Comparison of ENCODE assay signal across 10 mouse cellular contexts in the genomic region with DNA sequence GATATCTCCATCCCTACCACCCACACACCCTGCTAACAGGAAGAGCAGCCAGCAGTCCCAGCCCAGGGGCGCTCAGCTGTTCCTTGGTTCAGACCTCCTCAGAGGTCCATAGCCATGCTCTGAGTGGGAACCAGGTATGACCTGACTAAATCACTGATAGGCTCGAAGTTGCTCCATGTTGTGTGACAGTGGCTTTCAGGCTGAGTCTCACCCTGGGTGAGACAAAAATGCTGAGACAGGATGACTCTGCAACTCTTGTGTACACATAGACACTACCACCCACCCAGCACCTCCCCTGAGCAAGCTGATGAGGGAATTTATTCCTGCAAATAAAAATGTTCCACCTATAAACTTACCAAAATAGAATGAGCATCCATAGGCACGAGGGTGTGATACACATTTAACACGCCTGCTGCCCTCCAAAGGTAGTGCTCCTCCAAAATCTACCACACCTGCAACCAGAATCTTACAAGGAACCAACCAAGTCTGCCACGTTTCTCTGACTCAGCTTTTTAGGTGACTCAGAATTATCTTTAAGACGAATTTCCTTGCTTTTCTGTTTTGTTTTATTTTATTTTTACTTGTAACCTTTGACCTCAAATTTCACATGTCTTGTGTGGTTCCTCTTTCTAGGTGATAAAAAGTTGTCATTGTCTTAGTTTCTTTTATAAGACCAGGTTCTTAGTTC. TPM values are rescaled to one million over a fixed set of nuclear protein-coding genes. Genes with fewer than 3 reads are reported as not detected.
DNase-seq lines count a peak whose midpoint lies in the region; ATAC-seq and TF ChIP-seq lines count a peak whose summit lies in the region.
"Had no signal": no experiment of that assay in that cellular context is flagged by ENCODE, and none has a peak within 500 bp of the region (broad histone marks: within the 10 kb centered on the region; RNA-seq: fewer than 3 reads in every experiment).

No protein-coding gene starts in this region.

- H3K9me3 ChIP-seq in intestine, embryonic 15.5 days: no peaks in the 10 kb centered on the region
- no peaks in the 10 kb centered on the region for H3K9me3 ChIP-seq in intestine, postnatal 0 days (ENCODE audit: control insufficient read depth)
- no peaks in the 10 kb centered on the region for H3K9me3 ChIP-seq in ES-E14 (ENCODE audit: control insufficient read depth, insufficient read depth, low read depth, low read length)
- H3K9me3 ChIP-seq: limb, embryonic 12.5 days had no signal

- intact Hi-C loops in heart, postnatal 10 days (cut with DNase I): no loop called here

- peak; percentile 24; the same call in 1 of the 2 replicates for ATAC-seq in intestine, embryonic 15.5 days
- no peak for ATAC-seq in intestine, postnatal 0 days
- peak; percentile 63 for ATAC-seq in common myeloid progenitor, adult 5-6 weeks (replicated peaks; ENCODE audit: low read depth, poor library complexity, severe bottlenecking)

- no peak for TF ChIP-seq CTCF in intestine, postnatal 0 days (IDR thresholded peaks at IDR 0.05; ENCODE audit: low read depth)

- H3K4me1 ChIP-seq in intestine, embryonic 15.5 days (replicated peaks): 0 out of 2 replicates have a peak, but pooled peaks cover 2% of the 10 kb centered on the region
- H3K4me1 ChIP-seq in intestine, postnatal 0 days (replicated peaks; ENCODE audit: control insufficient read depth, insufficient read depth, low read length): no peaks in the 10 kb centered on the region
- H3K4me1 ChIP-seq in ES-E14 (ENCODE audit: control insufficient read depth in 2 of 2, insufficient read depth in 2 of 2, low read length in 2 of 2, poor library complexity in 1 of 2): peaks cover 8 to 24% of the 10 kb centered on the region in 2 experiments
- H3K4me1 ChIP-seq: limb, embryonic 12.5 days had no signal

- H3K27me3 ChIP-seq in intestine, embryonic 15.5 days (replicated peaks): no peaks in the 10 kb centered on the region
- H3K27me3 ChIP-seq in intestine, postnatal 0 days (replicated peaks; ENCODE audit: control insufficient read depth, insufficient read depth, low read length): no peaks in the 10 kb centered on the region
- H3K27me3 ChIP-seq: limb, embryonic 12.5 days had no signal

- H3K27ac ChIP-seq in intestine, embryonic 15.5 days: no peak overlapping the region
- H3K27ac ChIP-seq in intestine, postnatal 0 days (ENCODE audit: low read depth, low read length): no peak overlapping the region
- peak overlapping the region; percentile 80 for H3K27ac ChIP-seq in ES-E14 (ENCODE audit: insufficient read depth, low read depth, low read length, poor library complexity, severe bottlenecking)
- H3K27ac ChIP-seq: limb, embryonic 12.5 days had no signal

- in situ Hi-C loops in ES-E14 (cut with MboI; ENCODE audit: low sequenced_read_pairs in 2 of 2, unreplicated experiment in 2 of 2): no loop called here

- H3K9ac ChIP-seq in intestine, embryonic 15.5 days: no peak overlapping the region
- H3K9ac ChIP-seq in intestine, postnatal 0 days (ENCODE audit: low read depth, low read length): no peak overlapping the region
- H3K9ac ChIP-seq in ES-E14 (ENCODE audit: insufficient read depth, low read depth, low read length, poor library complexity, severe bottlenecking): no peak overlapping the region
- H3K9ac ChIP-seq: limb, embryonic 12.5 days had no signal

- WGBS in intestine, embryonic 15.5 days: 77% methylated on average over 6 of the region's 6 CpGs
- 72% methylated on average over 6 of the region's 6 CpGs for WGBS in intestine, postnatal 0 days

- no peak overlapping the region for H3K4me2 ChIP-seq in intestine, embryonic 15.5 days (replicated peaks)
- no peak overlapping the region for H3K4me2 ChIP-seq in intestine, postnatal 0 days (replicated peaks; ENCODE audit: low read depth)
- H3K4me2 ChIP-seq: limb, embryonic 12.5 days had no signal

- no peak overlapping the region for H3K4me3 ChIP-seq in intestine, embryonic 15.5 days (replicated peaks)
- H3K4me3 ChIP-seq in intestine, postnatal 0 days (ENCODE audit: low read depth, low read length): no peak overlapping the region
- H3K4me3 ChIP-seq in ES-E14 (ENCODE audit: insufficient read depth in 1 of 2, low read depth in 1 of 2, low read length in 2 of 2, poor library complexity in 1 of 2, severe bottlenecking in 1 of 2): no peak overlapping the region
- H3K4me3 ChIP-seq: limb, embryonic 12.5 days had no signal

- DNase-seq in ES-E14 (ENCODE audit: low read depth, low spot score): peak; percentile 36
- DNase-seq in right cerebral cortex, postnatal 25 days: peak; percentile 8
- DNase-seq in T-cell, adult 2 months (ENCODE audit: low spot score): no peak
- no peak for DNase-seq in cerebellum, postnatal 25 days
- DNase-seq in heart, postnatal 10 days: no peak
- DNase-seq: thymus, postnatal 4 days had no signal

- H3K36me3 ChIP-seq in intestine, embryonic 15.5 days: no peaks in the 10 kb centered on the region
- H3K36me3 ChIP-seq in intestine, postnatal 0 days (ENCODE audit: control insufficient read depth, insufficient read depth): no peaks in the 10 kb centered on the region
- no peaks in the 10 kb centered on the region for H3K36me3 ChIP-seq in ES-E14 (ENCODE audit: control insufficient read depth, insufficient read depth, low read length, poor library complexity, severe bottlenecking)
- H3K36me3 ChIP-seq: limb, embryonic 12.5 days had no signal

TF ChIP-seq in ES-E14, 5 proteins besides CTCF, POLR2A, EP300 and RAD21:
- TF ChIP-seq MAFK (IDR thresholded peaks at IDR 0.05; ENCODE audit: insufficient read depth, low read depth, low read length): peak; percentile 93
- TF ChIP-seq ZNF384 (IDR thresholded peaks at IDR 0.05; ENCODE audit: low read depth, low read length): no peak
TF ChIP-seq in ES-E14: peak in this region for 1.

RNA-seq across cellular contexts. Expression of a gene that starts 37.1 kb away (rescaled TPM):
- 19.7 and 39.7 TPM in 2 replicates for polyA plus RNA-seq in intestine, embryonic 15.5 days (2015; fragmentation: Nextera tagmentation; extraction: Ambion mirVana)
- polyA plus RNA-seq in intestine, postnatal 0 days (2015; fragmentation: Nextera tagmentation; extraction: Ambion mirVana): 1.5 and 1.7 TPM in 2 replicates
- total RNA-seq in ES-E14 (2012; rRNA removed): 0.09 and 0.21 TPM in 2 replicates
- total RNA-seq in common myeloid progenitor, adult 5-6 weeks (2017): 0.05 TPM in 1 of 2 replicates, not detected in the other
- total RNA-seq in heart, postnatal 10 days (2021): under 1 TPM in 1 of 2 experiments, not detected in 1; 0.60 TPM

RNA-seq across cellular contexts. Expression of a gene that starts 44.6 kb away (rescaled TPM):
- 2.2 and 2.3 TPM in 2 replicates for polyA plus RNA-seq in intestine, embryonic 15.5 days (2015; fragmentation: Nextera tagmentation; extraction: Ambion mirVana)
- polyA plus RNA-seq in intestine, postnatal 0 days (2015; fragmentation: Nextera tagmentation; extraction: Ambion mirVana): 1.4 and 1.6 TPM in 2 replicates
- total RNA-seq in ES-E14 (2012; rRNA removed): 36.5 and 110 TPM in 2 replicates
- total RNA-seq in common myeloid progenitor, adult 5-6 weeks (2017): 15.0 and 17.6 TPM in 2 replicates
- total RNA-seq in heart, postnatal 10 days (2021): 1 to 10 TPM; 5.2 to 6.2 TPM

Comparison
In these comparisons a context has a peak if more than half of its experiments do, and no peak if none do; other contexts are left out.
1. DNase-seq: peak in ES-E14 (single experiment) and right cerebral cortex, postnatal 25 days (single experiment); none in T-cell, adult 2 months (single experiment), cerebellum, postnatal 25 days (0 of 2) and heart, postnatal 10 days (0 of 2).